Mouse (Mus musculus): Measurements from ENCODE around the gene St6galnac3. TPM values are rescaled to one million over a fixed set of nuclear protein-coding genes. Genes with fewer than 3 reads are reported as not detected.

St6galnac3 gene
- polyA plus RNA-seq, 1 experiment from 2014 or later = 34.1 TPM

- Histone ChIP-seq H3K4me1 (ENCODE audit: insufficient read depth) (no peaks in the 10 kb centered on the region), H3K27ac (ENCODE audit: low read depth) (no peak overlapping the region), H3K9me3 (ENCODE audit: low read depth, low read length) (peaks cover 5% of the 10 kb centered on the region; the same call in 1 of the 2 replicates), H3K4me3 (ENCODE audit: low read depth, low read length) (no peak overlapping the region), H3K4me2 (no peak overlapping the region), H3K36me3 (ENCODE audit: insufficient read depth) (no peaks in the 10 kb centered on the region), H3K9ac (no peak overlapping the region), H3K27me3 (ENCODE audit: insufficient read depth, low read length) (no peaks in the 10 kb centered on the region)
- ATAC-seq (ENCODE audit: insufficient read depth) (no peak), DNase-seq (no peak)
- WGBS = 88% methylated on average over 3 of the region's 3 CpGs
- TF ChIP-seq CTCF (IDR thresholded peaks at IDR 0.05; ENCODE audit: low read depth) = no peak
These were observed 266.4 kb downstream of the St6galnac3 start for GRCm38 (mm10) chr3:153458593-153458992.

- ATAC-seq (ENCODE audit: insufficient read depth) = no peak
- Histone ChIP-seq H3K9ac (no peak overlapping the region), H3K4me2 (no peak overlapping the region), H3K27ac (ENCODE audit: low read depth) (no peak overlapping the region), H3K4me3 (ENCODE audit: low read depth, low read length) (no peak overlapping the region), H3K36me3 (ENCODE audit: insufficient read depth) (no peaks in the 10 kb centered on the region), H3K27me3 (ENCODE audit: insufficient read depth, low read length) (no peaks in the 10 kb centered on the region), H3K4me1 (ENCODE audit: insufficient read depth) (no peaks in the 10 kb centered on the region), H3K9me3 (ENCODE audit: low read depth, low read length) (peaks cover 5% of the 10 kb centered on the region; the same call in 1 of the 2 replicates)
- no peak for DNase-seq
- TF ChIP-seq CTCF (IDR thresholded peaks at IDR 0.05; ENCODE audit: low read depth) = no peak
- WGBS = 84% methylated on average over 4 of the region's 4 CpGs
These were observed 267.3 kb downstream of the St6galnac3 start for GRCm38 (mm10) chr3:153457701-153458100.

- H3K9me3 ChIP-seq (ENCODE audit: low read depth, low read length) = peaks cover 5% of the 10 kb centered on the region; the same call in 1 of the 2 replicates
- no peaks in the 10 kb centered on the region for H3K4me1 ChIP-seq (ENCODE audit: insufficient read depth)
- DNase-seq (peak; percentile 25), ATAC-seq (ENCODE audit: insufficient read depth) (0 out of 2 replicates have a peak, but pooled peaks have one; percentile 14)
- no peak overlapping the region for H3K4me2 ChIP-seq
- H3K36me3 ChIP-seq (ENCODE audit: insufficient read depth) = no peaks in the 10 kb centered on the region
- H3K27ac ChIP-seq (ENCODE audit: low read depth) = no peak overlapping the region
- H3K9ac ChIP-seq = no peak overlapping the region
- H3K4me3 ChIP-seq (ENCODE audit: low read depth, low read length) = no peak overlapping the region
- no peak for TF ChIP-seq CTCF (IDR thresholded peaks at IDR 0.05; ENCODE audit: low read depth)
- 69% methylated on average over 2 of the region's 2 CpGs for WGBS
- no peaks in the 10 kb centered on the region for H3K27me3 ChIP-seq (ENCODE audit: insufficient read depth, low read length)
These were observed 267.8 kb downstream of the St6galnac3 start for GRCm38 (mm10) chr3:153457203-153457602.

GRCm38 (mm10) chr3:153456227-153456626, 268.7 kb downstream of the St6galnac3 start:
- Histone ChIP-seq H3K27ac (ENCODE audit: low read depth) (no peak overlapping the region), H3K9ac (no peak overlapping the region), H3K4me1 (ENCODE audit: insufficient read depth) (no peaks in the 10 kb centered on the region), H3K27me3 (ENCODE audit: insufficient read depth, low read length) (no peaks in the 10 kb centered on the region), H3K36me3 (ENCODE audit: insufficient read depth) (no peaks in the 10 kb centered on the region), H3K9me3 (ENCODE audit: low read depth, low read length) (peaks cover 5% of the 10 kb centered on the region; the same call in 1 of the 2 replicates), H3K4me3 (ENCODE audit: low read depth, low read length) (no peak overlapping the region), H3K4me2 (no peak overlapping the region)
- DNase-seq (no peak), ATAC-seq (ENCODE audit: insufficient read depth) (no peak)
- TF ChIP-seq CTCF (IDR thresholded peaks at IDR 0.05; ENCODE audit: low read depth) = no peak
- 78% methylated on average over 5 of the region's 5 CpGs for WGBS

GRCm38 (mm10) chr3:153453127-153454049, 271.6 kb downstream of the St6galnac3 start:
- no peak for DNase-seq
- no peaks in the 10 kb centered on the region for H3K4me1 ChIP-seq (ENCODE audit: insufficient read depth)
- no peak overlapping the region for H3K4me3 ChIP-seq (ENCODE audit: low read depth, low read length)
- WGBS = 91% methylated on average over 7 of the region's 7 CpGs
- no peak overlapping the region for H3K9ac ChIP-seq
- H3K4me2 ChIP-seq = no peak overlapping the region
- H3K27ac ChIP-seq (ENCODE audit: low read depth) = no peak overlapping the region
- no peaks in the 10 kb centered on the region for H3K36me3 ChIP-seq (ENCODE audit: insufficient read depth)
- 0 out of 2 replicates have a peak, but pooled peaks cover 5% of the 10 kb centered on the region for H3K9me3 ChIP-seq (ENCODE audit: low read depth, low read length)
- no peak for ATAC-seq (ENCODE audit: insufficient read depth)
- TF ChIP-seq CTCF (IDR thresholded peaks at IDR 0.05; ENCODE audit: low read depth) = no peak
- no peaks in the 10 kb centered on the region for H3K27me3 ChIP-seq (ENCODE audit: insufficient read depth, low read length)

GRCm38 (mm10) chr3:153452299-153452996, 272.5 kb downstream of the St6galnac3 start:
- 86% methylated on average over 3 of the region's 3 CpGs for WGBS
- H3K9me3 ChIP-seq (ENCODE audit: low read depth, low read length) = 0 out of 2 replicates have a peak, but pooled peaks cover 1% of the 10 kb centered on the region
- no peak for TF ChIP-seq CTCF (IDR thresholded peaks at IDR 0.05; ENCODE audit: low read depth)
- H3K27ac ChIP-seq (ENCODE audit: low read depth) = no peak overlapping the region
- no peaks in the 10 kb centered on the region for H3K27me3 ChIP-seq (ENCODE audit: insufficient read depth, low read length)
- no peaks in the 10 kb centered on the region for H3K4me1 ChIP-seq (ENCODE audit: insufficient read depth)
- H3K36me3 ChIP-seq (ENCODE audit: insufficient read depth) = no peaks in the 10 kb centered on the region
- no peak overlapping the region for H3K9ac ChIP-seq
- no peak for DNase-seq
- no peak overlapping the region for H3K4me2 ChIP-seq
- ATAC-seq (ENCODE audit: insufficient read depth) = no peak
- H3K4me3 ChIP-seq (ENCODE audit: low read depth, low read length) = no peak overlapping the region

GRCm38 (mm10) chr3:153441329-153441728, 283.6 kb downstream of the St6galnac3 start:
- Histone ChIP-seq H3K4me2 (no peak overlapping the region), H3K4me3 (ENCODE audit: low read depth, low read length) (no peak overlapping the region), H3K9me3 (ENCODE audit: low read depth, low read length) (no peaks in the 10 kb centered on the region), H3K9ac (no peak overlapping the region), H3K27ac (ENCODE audit: low read depth) (no peak overlapping the region), H3K27me3 (ENCODE audit: insufficient read depth, low read length) (no peaks in the 10 kb centered on the region), H3K36me3 (ENCODE audit: insufficient read depth) (no peaks in the 10 kb centered on the region), H3K4me1 (ENCODE audit: insufficient read depth) (no peaks in the 10 kb centered on the region)
- ATAC-seq (ENCODE audit: insufficient read depth) (no peak), DNase-seq (no peak)
- WGBS = 89% methylated on average over 9 of the region's 9 CpGs
- no peak for TF ChIP-seq CTCF (IDR thresholded peaks at IDR 0.05; ENCODE audit: low read depth)
